Mouse (Mus musculus) kidney, postnatal 4 days (tissue): ENCODE measurements around the gene Aym1.
"Not testable (repeated sequence)": the region's sequence is repeated elsewhere in the genome, so short reads cannot be mapped to it uniquely, and the experiment has no call there.

ENCODE experiments used
- DNase-seq, 2 experiments: peaks; one replicate each; pipeline ENCODE4 v3.0.0; 2021; ENCODE audit warnings: mixed read lengths in 2 of 2

Aym1 gene

DNA sequence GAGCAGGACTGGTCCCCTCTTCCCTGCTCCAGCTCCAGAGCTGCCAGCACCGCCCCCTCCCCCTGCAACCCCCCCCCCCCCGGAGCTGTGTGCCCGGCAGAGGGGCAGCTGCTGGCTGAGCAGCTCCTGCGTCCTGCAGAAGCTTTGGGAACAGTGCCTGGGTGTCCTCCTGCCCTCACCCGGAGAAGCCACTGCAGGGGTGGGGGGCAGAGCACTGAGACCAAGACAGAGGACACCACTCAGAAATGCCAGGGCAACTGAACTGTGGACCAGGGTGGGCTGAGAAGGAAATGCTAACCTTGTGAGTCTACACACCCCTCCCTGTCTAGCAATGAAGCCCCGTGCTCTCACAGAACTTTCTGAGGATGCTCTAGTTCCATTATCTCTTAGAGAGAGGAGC is at the start of gene Aym1:
Gene Aym1, plus strand, starts transcription at position 109 of the 400 bp plus-strand sequence.
- no peak for DNase-seq

DNA sequence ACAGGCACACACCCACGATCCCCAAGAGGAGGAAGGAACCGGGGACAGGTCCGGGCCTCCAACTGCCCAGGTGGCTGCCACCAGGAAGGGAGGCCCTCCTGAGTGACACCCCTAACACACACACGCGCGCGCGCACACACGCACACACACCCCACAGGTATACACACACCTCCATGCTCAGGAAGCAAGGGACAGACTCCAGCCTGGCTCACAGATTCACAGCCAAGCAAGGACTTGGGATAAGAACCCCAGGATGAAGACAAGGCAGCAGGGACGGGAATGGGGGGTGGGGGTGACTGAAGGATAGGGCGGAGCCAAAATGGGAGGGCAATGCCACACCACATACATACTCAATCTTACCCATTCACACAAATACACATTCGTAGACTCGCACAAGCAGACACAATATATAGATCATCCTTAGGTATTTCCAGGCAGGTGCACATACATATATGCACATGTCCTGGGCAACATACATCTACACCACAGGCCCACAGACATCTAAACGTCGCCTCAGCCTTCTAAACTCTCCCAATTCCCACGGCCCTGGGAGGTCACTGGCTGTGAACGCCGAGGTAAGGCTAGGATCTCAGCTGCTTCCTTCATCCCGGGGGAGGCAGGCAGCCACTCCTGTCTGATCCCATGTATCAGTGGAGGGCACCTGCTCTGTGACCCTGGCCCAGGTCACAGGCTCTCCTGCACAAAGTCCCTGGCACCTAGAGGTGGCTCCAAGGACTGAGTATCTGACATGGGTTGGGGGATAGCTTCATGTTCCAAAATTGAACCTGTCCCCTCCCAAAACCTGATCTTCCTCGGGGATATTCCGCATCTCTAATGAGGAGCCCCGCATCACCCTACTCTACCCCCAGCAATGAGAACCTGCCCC is 47.4 kb upstream of the Aym1 start:
- DNase-seq: no peak

DNA sequence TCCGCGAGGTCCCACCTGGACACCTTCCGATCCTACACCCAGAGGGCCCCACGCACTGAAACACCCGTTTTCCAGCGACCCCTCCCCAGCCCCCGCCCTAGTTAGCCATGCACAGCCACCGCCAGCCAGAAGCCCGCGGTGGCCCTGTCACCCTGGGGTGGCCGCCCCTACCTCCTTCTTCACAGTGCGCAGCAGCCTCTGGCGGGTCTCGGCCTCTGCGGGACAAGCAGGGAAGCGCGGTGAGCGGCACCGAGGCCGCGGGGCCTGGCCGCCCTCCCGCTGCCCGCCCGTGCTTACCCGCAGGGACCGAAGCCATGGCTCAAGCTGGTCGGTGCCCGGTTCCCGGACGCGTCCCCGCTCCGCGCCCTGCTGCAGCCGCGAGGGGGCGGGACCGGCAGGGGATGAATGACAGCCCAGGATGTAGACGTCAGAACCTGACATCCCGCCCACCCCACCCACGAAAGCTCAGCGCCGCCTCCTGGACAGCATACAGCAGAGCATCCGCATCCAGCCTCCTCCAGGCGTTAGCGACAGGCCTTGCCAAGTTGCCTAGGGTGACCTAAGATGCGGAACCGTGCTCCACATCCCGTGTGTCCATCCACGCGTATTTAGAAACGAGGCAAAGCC is 46.6 kb upstream of the Aym1 start, which contains the start of gene Sgsm1:
Gene Sgsm1, minus strand, starts transcription at position 410 of the 627 bp plus-strand sequence.
- DNase-seq: peak; percentile 88 to 91

DNA sequence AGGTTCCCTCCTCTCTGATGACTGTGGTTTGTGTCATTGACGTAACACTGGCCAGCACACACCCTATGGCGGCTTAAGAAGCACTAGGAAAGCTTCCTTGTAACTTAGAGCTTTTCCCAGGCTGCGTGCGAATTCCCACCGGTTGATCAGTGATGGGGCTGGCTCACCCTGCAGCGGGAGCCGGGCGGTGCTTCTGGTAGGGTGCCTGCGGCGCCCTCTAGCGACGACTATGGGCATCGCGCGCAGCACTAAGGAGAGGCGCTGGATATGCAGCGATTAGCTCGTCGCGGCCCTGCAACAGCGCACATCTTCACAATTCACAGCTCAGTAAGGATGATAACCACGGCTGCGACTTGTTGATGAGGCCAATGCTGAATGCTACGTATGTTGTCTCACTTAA is 43.1 kb upstream of the Aym1 start:
- DNase-seq: peak; percentile 89 to 92

DNA sequence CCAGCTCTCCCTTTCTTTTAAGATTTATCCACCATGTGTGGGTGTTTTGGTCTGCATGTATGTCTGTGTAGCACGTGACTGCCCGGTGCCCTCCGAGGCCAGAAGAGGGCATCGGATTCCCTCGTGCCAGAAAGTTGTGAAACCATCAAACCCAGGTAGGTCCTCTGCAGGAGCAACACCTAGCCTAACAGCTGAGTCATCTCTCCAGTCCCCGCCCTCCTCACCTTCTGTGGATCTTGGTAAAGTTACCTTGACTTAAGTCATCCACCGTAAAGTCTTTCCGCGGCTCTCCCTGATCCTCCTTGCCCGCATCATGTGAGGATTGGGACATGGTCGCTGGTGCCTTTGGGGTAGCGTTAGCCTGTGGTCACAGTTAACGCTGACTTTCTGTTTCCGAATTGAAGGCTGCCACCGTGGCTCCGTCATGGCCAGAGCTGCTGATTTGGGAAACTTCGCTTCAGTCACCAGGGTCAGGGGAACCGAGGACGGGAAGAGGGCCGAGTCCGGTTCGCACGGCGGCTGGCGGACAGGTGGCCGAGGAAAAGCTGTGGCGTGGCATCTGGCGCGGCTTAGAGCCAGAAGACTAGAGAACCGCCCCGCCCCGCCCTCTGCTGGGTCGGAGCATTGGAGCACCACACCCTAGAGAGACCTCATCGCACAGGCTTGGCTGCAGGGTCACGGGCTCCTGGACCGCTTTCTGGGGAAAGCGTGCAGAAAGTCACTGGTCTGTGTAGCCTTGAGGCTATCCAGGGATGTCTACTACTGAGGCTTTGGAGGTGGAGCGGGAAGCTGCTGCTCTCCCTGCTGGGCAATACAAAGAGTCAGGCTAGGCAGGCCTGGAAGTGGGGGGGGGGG is 33.1 kb upstream of the Aym1 start:
- DNase-seq: peak; percentile 49 to 66

DNA sequence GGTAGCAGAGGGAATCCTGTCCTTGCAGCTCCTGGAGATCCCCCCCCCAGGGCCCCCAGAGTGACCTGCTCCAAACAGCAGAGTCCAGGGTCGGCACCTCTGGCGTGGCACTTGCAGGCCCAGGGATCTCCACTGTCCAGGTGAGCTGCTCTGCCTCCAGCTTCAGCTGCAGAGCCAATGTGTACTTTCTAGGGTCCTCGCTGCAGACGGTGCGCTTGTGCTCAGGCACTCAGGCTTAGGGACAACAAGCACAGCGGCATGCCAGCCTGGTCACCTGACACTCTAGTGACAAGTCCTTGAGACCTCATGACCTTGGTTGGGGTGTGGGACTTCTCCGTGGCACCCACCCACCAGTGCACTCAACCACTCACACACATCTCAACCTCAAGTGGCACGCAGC is 27.6 kb upstream of the Aym1 start:
- DNase-seq: no peak

DNA sequence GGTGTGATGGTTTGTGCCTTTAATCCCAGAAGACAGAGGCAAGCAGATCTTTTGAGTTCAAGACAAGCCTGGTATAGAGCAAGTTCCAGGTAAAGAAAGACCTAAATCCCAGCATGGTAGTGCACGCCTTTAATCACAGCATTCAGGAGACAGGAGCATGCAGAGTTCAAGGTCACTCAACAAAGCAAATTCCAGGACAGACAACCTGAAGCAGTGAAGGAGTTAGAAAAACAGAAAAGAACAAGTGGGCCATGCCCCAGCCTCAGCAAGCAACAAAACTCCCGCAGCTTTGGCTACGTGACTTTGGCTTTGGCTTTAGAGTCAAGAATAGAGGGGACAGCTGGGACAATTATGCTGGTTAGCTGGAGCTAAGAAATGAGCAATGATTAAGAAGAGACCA is 26.9 kb upstream of the Aym1 start:
- no peak for DNase-seq

DNA sequence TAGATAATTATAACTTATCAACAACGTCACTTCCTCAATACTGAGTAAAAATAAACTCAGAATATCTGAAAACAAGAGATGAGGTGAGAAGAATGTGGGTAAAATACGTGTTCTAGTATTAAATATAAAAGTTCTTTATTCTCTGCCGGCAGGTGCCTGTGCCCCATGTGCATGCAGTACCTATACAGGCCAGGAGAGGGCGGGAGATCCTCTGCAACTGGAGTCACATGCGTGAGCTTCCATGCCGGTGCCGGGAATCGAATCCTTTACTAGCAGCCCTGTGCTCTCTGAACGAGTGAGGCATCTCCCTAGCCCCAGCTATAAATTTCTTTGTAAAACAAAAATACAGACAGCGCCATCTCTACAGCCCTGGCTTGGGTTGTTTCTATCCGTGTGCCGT is 24.9 kb upstream of the Aym1 start:
- DNase-seq: peak; percentile 62 to 69

DNA sequence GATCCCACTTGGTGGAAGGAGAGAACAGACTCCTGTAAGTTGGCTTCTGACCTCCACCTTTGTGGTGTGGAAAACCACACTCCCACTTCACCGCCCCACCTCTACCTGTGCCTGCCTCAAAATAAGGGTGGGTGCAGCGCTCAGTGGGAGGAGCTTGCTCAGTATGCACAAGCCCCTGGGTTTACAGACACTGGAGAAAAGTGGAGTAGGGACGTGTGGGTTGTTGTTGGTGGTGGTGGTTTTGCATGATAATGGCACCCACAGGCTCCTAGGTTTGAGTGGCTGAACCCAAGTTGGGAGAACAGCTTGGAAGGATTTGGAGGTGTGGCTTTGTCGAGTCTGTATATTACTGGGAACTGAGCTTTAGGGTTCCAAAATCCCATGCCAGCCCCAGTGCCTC is 24.2 kb upstream of the Aym1 start:
- DNase-seq: no peak

DNA sequence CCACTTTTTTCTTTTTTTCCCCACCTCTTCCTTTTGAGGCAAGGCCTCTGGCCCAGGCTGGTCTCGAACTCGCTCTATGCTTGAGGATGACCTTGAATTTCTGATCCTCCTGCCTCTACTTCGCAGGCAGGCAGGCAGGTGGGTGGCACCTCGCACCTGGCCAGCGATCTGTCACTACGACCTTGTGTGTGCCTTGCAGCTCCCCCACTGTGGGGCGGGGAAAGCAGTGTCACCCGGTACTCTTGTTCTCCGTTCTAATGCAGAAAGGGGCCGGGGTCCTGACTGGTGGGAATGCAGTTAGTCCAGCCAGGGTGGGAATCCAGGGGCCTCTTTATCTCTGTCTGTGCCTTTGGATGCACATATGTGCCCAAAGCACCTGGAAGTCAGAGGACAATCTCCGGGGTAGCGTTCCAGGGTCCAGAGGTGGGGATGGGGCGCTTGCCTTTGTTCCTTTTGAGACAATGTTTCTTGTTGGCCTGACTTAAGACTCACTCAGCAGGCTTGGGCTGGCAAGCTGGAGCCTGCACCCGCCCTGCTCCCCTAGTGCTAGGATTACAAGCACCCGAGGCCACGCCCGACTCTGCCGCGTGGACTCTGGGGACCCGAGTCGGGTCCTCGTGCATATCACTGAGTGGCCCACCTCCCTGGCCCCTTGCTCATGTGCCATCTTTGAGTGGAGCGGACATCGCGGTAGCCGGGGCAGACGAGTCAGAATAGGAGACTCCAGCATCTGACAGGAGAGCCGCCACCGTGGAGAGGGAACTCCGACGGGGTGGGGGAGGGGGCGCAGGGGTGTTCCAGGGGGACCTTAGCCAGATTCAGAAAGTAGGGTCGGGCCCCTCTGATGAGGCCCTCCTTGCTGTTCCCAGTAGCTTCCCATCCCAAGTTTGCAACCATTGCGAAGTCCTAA is 22.2 kb upstream of the Aym1 start:
- no peak for DNase-seq

DNA sequence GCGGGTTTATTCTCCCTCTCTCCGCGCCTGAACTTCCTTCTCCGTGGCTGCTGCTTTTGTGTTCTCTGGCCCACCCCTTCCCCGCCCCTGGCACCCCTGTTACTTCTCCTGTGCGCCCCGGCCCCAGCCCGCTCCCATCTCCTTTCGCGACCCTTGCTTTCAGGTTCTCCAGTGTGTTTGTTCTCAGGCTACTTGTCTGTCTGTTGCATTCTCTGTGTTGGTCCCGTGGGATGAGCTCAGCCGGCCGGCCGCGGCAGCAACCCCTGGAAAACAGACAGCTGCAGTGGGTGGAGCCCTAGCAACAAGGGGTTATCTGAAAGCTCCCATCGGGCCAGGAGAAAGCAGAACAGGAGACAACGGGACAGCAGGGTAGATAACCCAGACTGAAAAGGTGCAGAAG is 21.4 kb upstream of the Aym1 start:
- peak; percentile 35 to 36 for DNase-seq

DNA sequence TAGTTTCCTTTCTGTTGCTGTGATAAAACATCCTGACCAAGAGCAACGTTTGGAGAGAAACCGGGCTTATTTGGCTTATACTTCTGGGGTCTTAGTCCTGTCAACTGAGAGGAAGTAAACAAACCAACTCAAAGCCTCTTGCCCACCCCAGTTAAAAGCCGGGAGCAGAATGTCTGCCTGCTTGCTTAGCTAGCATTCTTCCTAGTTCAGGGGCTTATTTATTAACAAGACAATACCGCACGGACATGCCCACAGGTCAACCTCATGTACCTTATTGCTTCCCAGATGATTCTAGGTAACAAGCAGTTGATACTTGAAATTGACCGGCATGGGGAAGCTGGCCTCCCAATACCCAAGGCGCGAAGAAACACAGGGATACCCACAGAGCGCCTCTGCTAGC is 20.8 kb upstream of the Aym1 start:
- DNase-seq: peak in 1 of 2 experiments; percentile 19

DNA sequence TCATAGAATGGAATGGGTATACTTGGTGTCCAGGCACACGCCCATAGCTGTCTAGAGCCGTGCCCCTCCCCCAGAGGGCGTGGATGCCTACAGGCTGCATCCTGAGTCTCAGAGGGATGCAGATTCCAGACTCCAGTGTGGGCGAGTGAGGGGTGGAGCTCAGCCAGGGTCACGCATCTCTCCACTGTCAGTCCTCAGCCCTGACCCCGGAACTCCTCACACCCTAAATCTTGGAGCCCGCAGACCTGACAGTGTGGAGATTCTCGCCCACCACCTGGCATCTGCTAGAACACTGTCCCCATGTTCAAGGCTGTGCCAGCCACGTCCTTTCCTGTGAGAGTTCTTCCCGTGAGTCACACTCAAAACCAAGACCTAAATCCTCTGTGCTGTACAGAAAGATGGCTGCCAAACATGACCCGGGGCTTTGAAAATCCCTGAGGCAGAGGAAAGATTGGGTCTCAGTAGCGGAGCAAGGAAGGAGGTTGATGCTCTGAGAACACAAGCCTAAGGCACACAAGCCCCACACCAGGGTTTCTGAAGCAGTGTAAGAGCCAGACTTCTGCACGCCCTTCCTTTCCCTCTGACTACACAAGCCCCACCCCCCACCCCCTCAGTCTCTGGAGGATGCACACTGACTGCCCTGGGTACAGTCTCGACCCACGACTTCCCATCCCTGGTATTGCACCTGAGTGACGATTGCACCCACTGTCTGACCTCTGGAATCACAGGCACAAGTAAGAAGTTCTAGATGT is 12.3 kb upstream of the Aym1 start:
- DNase-seq: peak in 1 of 2 experiments; percentile 34

DNA sequence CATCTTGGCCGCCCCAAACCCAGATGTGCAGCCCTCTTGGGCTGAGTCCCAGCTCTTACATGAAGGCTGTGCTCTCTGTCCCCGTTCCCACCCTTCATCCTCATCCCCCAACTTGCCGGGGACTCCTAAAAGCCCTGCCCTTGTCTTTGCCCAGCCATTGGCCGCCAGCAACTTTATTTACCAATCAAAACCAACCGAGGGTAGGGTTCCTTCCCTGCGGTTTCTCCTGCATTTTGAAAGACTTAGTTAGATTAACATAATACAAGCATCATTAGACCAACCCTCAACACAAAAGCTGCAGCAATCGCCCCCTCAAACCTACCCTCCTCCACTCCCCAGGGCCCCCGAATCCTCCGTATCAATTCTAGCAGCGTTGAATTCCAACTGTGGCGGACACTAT is 11.3 kb upstream of the Aym1 start:
- no peak for DNase-seq

DNA sequence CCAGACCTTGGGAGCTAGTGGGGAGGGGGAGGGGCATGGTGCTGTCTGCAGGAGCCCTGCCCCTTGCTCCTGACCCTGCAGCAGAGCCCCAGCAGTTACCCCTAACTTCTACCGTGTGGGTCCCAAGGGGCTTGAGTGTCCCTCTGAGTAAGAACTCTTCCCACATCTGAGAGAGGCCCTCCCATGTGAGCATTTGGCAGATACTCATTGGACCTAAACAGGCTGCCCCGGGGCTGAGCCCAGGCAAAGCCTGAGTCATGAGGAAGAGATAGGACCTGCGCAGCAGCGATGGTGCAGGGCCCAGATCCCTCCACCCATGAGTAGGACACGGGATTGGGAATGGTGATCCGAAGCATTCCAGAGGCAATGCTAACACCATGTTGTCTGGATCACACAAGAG is 10.4 kb upstream of the Aym1 start:
- DNase-seq: not testable (repeated sequence)

DNA sequence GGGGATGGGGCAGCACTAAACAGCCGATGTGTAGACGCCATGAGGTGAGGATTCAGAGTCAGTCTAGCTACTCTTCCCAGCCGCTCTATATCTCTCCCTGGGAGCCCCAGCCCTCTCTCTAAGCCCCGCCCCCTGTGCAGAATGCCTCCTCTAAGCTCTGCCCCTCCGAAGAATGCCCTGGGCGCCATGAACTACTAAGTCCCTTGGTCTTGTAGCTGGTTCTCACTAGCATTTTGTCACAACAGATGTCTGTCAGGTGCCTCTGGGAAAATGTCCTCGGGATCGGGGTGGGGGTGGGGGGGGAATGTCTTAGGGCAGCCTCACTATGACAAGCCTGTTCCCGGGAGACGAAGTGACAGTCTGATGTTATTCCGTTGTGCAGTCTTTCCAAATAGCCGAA is 9.5 kb upstream of the Aym1 start:
- no peak for DNase-seq

DNA sequence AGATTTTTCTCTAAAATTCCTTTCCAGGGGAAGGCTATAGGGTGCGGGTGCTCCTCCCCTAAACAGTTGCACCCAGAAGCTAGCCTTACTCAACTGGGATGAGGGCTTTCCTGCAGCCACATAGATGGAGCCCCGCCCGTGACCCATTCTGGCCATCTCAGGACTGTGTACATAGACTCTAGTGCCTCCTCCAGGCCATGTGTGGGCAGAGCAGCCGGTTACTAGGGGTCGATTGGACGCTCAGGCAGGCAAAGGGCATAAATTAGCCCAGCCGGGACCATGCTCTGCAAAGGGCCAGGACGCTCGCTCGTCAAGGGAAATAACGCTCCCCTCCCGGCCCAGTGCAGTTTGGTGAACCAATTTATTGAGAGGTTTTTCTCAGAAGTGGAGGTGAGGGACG is 8.5 kb upstream of the Aym1 start:
- DNase-seq: peak; percentile 54 to 68

DNA sequence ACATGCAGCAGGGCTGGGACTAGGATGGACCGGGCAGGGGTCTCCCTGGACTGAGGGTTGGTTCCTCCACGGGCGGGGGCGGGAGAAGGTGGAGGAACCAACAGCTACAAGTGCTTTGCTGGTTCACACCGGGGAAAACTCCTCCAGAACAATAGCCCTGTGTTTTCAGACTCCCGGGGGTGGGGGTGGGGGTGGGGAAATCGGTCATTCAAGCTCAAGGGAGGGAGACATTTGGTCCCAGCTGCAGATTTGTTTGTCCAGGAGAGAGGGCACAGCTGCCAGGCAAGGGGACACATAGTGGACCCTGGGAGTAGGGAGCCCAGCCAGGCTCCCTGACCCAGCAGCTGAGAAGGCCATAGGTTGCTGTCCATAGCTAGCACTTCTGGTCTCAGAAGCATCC is 7.9 kb upstream of the Aym1 start:
- no peak for DNase-seq

DNA sequence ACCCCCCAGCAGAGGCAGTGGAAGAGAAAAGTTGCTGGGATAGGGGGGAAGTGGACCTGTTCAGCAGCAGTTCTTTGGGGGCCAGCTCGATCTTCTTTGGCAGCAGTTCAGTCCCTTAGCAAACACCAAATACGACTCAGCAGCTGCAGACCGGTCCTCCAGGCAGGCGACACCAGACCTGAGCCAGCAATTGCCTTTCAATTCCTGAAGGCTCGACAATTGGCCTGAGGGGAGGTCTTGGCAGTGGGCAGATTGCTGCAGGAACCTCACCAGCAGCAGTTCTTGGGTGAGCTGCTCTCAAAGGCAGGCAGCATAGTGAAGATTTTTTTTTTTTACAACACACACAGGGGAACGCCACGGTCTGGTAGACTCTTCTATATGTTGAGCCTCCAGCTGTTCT is 7.3 kb upstream of the Aym1 start:
- DNase-seq: peak in 1 of 2 experiments; percentile 22

DNA sequence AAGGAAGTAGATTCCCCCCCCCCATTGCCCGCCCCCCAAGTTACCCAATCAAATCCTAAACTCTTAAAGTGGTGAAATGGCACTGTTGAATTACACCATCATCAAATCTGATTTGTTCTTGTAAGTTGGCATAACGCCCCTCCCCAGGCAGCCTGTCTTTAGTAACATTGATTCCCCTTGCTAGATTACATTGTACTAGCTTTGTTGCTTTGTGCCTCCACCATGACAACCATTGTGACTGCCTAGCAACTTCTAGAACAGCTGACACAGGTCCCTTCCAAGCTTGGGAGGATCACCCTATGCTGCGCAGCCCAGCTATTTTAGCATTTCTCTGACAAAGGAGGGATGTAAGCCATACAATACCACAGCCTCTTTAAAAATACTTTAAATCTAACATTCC is 5.3 kb upstream of the Aym1 start:
- DNase-seq: no peak

DNA sequence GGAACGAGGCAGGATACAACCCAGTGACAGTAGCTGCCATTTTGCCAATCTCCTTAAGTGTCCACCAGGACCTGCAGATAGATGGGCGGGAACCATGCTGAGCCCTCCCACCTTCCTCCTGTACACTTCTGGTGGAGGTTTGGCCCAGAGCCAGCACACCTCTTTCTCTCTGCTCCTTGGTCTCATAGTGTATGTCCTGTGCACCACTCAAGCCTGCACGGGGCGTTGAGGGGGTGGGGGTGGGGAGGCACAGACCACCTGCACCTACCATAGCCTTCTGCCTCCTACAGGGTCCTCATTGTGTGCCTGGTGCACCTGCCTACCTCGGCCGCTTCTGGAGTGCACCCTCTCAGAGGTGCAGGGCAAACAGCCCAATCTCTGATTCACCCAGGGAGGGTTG is 4.5 kb upstream of the Aym1 start:
- DNase-seq: peak in 1 of 2 experiments; percentile 27
